Mouse (Mus musculus): ENCODE measurements at regions not wholly inside any gene's neighbourhood (a gene's known extent, or its start where the extent isn't known, plus 50 kb on each side); places are given as distances from the start of the nearest gene placed in this dataset.

- TF ChIP-seq HCFC1 (IDR thresholded peaks at IDR 0.05; ENCODE audit: borderline replicate concordance, insufficient read depth, low read length) (no peak), CHD2 (IDR thresholded peaks at IDR 0.05; ENCODE audit: low read depth, low read length) (no peak), ZC3H11A (IDR thresholded peaks at IDR 0.05; ENCODE audit: borderline replicate concordance, low read depth, low read length) (no peak), ZNF384 (IDR thresholded peaks at IDR 0.05; ENCODE audit: low read depth, low read length) (no peak)
These were observed 92.9 kb upstream of the Nr5a2 start for GRCm38 (mm10) chr1:137053134-137053533.

All from ES-E14 (cell line).